Mouse (Mus musculus): ENCODE measurements around the gene Osbpl11. TPM values are rescaled to one million over a fixed set of nuclear protein-coding genes. Genes with fewer than 3 reads are reported as not detected.
A peak's percentile ranks its signal among the peaks of the same experiment; 100 is the strongest.
"Not testable (repeated sequence)": the region's sequence is repeated elsewhere in the genome, so short reads cannot be mapped to it uniquely, and the experiment has no call there.

Gene Osbpl11
- total RNA-seq, 2 experiments from 2014 or later: 17.8 to 20.2 TPM

DNA sequence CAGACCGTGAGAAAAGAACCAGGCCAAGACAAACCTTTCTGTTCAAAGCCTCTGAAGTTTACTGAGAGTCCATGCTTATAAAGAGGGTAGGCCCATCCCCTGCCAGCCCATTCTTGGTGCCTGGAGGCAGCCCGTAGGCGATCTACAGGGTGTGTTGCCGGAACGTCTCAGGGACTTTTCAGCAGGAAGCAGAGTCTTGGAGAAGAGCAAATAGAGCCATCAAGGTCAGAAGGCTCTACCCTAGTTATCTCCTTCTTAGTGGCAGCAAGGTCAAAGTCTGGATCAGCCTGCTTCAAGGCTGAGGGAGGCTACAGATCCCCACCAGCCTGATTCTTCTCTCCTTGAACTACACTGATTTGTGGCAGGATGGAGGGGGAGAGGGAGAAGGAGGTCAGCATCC is 8.0 kb upstream of the Osbpl11 start:
- DNase-seq (ENCODE audit: low spot score in 2 of 2): not testable (repeated sequence)

DNA sequence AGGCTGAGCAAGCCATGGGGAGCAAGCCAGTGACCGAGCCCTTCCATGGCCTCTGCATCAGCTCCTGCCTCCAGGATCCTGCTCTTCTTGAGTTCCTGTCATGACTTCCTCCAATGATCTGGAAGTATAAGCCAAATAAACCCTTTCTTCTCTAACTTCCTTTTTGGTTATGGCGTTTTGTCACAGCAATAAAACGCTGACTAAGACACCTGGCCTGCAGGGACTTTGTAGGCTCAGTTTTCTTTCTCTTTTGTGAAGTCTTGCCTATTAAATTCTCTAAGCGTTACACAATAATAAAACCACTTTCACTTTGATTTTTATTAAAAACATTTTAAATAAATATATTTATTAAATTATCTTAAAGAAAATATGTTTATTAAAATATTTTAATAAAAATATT is 7.1 kb upstream of the Osbpl11 start:
- no peak for DNase-seq (ENCODE audit: low spot score in 2 of 2)

DNA sequence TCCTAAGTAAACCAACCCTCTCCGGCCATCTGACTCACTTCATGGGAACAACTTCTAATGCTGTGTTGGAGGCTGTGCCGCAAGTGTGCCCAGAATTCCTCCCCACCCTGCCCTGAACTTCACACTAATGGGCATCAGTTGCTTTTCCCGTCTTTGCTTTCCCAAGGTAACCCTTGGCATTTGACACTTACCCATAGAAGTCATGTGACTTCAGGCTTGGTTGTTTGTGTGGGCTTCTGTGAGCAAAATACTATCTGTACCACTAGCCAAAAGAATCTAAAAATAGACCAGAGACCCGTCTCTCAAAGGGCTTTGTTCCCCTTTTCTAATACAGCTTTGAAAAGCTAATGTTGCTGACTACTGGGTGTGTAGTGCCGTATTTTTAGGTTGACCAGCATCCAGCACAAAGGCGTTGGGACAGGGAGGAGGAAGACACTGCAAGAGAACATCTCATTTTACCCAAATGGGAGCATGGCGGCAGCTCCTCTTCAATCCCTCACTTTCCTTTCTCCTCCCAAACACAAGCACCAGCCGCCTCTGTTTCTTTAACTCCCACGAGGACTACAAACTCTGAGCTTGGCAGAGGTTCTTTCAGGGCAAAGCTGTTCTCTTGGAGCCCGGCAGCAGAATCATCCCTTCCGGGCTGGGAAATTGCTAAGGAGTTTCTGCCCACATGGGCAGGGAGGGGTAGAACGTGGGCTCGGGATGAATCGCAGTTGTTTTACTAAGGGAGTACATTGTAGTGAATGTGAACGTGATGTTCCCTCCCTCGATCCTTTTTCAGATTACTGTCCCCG is 6.4 kb upstream of the Osbpl11 start:
- DNase-seq (ENCODE audit: low spot score in 2 of 2): no peak

DNA sequence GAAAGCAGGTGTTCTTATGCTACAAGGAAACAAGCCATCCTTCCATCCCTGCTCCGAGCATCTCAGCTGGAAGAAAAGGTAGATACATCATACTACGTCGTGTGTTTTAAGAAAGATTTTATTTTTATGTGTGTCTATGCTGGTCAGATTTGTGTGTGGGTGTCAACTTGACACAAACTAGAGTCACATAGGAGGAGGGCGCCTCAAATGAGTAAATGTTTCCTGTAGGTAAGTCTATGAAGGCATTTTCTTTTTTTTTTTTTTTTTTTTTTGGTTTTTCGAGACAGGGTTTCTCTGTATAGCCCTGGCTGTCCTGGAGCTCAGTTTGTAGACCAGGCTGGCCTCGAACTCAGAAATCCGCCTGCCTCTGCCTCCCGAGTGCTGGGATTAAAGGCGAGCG is 5.6 kb upstream of the Osbpl11 start:
- DNase-seq (ENCODE audit: low spot score in 2 of 2): not testable (repeated sequence)

DNA sequence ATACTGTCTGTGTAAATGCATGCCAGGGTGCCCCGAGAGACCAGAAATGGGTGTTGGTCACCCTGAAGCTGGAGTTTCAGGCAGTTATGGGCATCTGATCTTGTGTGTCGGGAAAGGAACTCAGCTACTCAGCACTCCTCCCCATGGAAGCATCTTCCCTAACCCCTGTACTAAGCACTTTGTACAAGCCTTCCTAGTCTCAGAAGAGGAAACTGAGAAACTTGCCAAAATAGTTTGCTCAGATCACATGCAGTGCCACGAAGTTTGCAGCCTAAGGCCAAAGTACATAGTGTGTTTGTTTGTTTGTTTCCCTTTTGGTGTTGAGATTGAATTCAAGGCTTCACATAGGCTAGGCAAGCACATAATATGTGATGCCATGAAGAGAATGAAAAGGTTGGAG is 5.0 kb upstream of the Osbpl11 start:
- DNase-seq (ENCODE audit: low spot score in 2 of 2): no peak

DNA sequence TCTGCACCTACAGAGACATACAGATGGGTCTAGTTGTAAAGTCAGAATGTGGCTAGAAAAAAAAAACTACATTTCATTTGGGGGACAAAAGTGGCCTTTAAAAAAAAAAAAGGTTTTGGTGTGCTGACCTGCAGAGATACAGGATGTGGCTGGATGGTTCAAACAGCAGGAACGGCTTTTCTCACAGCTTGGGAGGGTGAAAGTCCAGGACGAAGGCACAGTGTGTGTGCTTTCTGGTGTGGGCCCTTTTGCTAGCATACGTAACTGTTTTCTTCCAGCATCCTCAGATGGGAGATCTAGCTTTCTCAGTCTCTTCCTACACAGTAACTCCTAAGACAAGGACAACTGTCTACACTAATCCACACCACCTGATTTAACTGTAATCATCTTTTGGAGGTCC is 4.1 kb upstream of the Osbpl11 start:
- DNase-seq (ENCODE audit: low spot score in 2 of 2): no peak

DNA sequence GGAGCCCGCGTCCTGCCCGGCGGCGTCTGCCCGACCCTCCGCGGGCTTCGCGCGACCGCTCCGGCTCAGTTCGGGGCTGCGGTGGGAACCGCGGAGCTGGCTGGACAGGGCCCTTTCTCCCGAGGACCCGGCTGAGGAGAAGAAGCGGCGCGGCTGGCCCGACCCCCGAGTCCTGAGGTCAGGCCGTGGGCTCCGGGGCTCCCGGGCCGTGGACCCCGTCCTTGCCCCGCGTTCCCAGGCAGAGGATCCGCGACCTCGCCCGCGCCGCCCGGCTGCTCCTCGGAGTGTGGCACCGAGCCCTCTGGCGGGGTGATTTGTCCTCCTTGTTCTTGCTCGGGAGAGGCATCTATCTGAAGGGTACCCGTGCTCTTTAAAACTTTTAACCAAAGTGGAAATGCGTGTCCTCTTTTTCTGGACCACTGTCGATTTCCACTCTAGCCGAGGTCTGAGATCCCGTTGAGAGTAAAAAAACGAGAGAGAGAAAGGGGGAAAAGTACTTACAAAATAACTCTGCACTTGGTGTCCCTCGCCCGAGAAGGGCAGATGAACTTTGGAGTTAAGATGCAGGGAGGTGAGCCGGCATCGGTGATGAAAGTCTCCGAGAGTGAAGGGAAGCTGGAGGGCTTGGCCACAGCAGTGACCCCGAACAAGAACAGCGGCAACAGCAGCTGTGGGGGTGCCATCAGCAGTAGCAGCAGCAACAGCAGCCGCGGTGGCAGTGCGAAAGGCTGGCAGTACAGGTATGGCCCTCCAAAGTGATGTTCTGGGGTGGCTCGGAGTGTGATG is 583 bp downstream of the Osbpl11 start:
- DNase-seq (ENCODE audit: low spot score in 2 of 2): peak; percentile 38 to 39

DNA sequence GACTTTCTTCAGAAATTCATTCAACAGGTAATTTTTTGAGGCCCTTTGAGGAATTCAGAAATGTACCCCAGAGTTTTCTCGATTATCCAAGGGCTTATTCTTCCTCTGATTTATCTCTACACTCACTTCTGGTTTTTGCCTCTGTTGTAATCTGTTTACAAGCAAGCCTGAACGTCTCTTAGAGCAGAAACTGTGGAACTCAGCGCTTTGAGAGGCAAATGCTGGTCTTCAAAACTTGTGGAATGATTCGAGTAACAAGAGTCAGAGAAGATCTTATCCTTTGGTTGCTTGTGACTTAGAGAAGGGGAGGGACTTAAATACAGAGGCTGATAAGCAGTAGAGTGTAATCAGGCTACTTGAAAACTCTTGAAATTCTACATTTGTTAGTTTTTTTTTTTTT is 1.3 kb downstream of the Osbpl11 start:
- DNase-seq (ENCODE audit: low spot score in 2 of 2): no peak

DNA sequence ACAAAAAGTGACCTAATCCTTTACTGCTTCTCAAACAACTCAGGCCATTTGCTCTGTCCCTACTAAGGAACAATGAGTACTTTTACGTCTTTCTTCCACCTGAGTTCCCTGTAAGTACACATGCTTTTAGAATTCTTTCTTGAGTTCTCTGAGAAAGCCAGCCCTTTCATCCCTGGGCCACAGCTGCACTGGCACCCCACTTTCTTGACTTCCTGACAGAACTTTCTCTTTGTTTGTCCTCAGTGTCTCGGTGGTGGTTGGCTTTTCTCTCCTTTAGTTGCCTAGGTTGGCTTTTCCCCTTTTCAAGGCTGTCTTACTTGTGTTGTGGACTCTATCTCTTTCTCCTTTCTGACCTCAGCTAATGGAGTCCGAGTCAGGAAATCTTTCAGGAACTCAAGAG is 3.2 kb downstream of the Osbpl11 start:
- DNase-seq (ENCODE audit: low spot score in 2 of 2): no peak

DNA sequence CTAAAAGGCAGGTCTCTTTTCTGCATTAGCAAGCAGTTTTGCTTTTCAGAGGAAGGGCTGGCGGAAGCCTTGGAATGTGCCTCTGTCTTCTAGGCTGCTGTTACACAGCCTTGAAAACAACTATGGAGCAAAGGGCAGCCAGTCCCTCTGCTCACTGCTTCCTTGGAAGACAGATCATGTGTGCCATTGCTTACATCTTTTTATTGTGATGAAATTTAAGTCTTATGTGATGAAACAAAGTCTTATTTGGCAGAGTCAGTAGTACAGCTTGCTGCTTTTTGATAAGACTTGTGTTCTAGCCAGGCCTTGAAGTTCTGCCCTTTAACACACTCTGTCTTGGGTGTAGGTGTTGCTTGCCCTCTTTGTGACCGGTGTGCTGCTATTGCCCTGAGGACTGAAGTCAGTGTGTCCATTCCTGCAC is 6.8 kb downstream of the Osbpl11 start:
- DNase-seq (ENCODE audit: low spot score in 2 of 2): no peak

DNA sequence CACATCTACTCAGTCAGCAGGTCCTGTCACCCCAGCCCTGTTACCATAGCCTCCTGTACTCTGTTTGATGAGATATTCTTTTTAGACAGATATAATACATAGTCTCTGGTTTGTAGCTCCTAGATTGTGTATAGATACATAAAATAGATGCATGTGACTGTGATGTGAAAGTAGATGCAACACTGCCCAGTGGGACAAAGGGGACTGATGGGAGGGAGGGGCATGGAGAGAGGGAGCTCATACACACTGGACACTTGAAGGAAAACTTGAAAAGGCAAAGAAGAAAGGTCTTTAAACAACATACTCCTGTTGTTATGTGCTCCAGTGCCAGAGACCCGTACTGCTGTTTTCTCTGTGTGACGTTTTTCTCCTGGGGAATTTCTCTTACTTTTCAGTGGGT is 7.4 kb downstream of the Osbpl11 start:
- no peak for DNase-seq (ENCODE audit: low spot score in 2 of 2)

DNA sequence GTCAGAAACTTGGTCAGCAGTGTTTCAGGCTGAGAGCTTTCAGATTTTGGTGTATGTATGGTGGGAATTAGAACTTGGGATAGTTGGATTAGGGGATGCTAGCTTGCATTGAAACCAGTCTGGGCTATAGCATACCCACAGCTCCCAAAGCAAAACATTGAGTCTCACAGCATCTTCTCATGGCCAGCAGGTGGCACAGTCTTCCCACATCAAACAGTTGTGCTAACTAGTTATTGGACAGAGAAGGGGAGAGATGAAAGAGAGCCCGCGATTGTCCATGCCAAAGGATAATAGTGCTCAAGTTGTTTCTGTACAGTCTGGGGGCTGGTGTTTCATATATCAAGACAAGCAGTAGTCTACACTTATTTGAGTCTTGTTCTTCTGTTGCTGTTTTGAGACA is 8.8 kb downstream of the Osbpl11 start:
- DNase-seq (ENCODE audit: low spot score in 2 of 2): no peak

DNA sequence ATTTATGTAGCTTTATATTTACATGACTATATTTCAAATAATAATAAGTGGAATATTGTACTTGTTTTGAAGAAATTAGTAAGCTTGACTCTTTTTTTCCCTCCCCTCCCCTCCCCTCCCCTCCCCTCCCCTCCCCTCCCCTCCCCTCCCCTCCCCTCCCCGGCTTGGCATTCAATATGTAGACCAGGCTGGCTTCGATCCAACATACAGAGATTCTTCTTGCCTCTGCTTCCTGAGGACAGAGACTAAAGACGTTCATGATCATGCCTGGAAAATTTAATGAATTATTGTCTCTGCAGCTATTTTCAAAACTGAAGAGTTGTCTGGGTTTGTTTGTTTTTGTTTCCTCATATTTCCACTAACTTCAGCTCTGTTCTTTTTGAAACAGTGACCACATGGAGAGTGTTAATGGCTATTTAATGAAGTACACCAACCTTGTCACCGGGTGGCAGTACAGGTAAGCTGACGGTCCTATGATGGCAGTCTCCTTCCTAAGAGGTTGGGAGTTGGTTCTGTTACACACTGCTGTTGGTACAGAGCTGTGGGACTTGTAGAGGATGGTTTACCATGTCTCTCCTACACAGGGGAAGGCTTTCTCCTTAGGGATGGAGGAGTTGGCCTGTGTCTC is 10.9 kb downstream of the Osbpl11 start:
- no peak for DNase-seq (ENCODE audit: low spot score in 2 of 2)

DNA sequence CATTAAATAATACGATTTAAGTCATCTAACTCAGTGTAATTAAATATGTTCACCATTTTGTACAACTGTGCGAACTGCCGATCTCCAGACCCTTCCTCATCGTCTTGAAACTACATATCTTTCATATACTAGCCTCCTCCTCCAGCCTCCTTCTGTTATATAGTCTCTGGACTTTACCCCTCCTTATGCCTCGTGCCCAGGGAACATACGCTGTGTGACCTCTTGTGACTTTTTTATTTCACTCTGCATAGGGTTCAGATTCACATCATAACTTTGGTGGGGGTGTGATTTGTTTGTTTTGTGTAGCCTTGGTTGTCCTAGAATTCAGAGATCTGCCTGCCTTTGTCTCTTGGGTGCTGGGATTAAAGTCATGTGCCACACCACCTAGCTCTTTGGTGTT is 11.7 kb downstream of the Osbpl11 start:
- DNase-seq (ENCODE audit: low spot score in 2 of 2): no peak

DNA sequence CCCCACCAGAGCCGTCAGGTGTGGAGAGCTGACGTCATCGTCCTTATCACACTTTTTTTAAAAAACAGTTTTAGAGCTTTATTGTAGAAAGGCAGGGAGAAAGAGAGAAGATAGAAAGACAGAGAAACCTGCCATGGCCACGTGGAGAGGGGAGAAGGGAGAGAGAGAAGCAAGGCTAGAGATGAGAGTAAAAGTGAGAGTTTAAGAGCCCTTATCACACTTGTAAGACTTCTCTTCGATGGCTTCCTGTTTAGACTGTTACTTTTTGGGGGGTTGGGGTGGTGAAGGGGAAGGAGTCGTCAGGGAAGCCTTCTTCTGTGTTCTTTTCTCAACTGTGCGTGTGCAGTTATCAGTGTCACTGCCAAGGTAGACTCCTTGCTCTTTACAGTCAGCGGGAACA is 15.7 kb downstream of the Osbpl11 start:
- no peak for DNase-seq (ENCODE audit: low spot score in 2 of 2)

DNA sequence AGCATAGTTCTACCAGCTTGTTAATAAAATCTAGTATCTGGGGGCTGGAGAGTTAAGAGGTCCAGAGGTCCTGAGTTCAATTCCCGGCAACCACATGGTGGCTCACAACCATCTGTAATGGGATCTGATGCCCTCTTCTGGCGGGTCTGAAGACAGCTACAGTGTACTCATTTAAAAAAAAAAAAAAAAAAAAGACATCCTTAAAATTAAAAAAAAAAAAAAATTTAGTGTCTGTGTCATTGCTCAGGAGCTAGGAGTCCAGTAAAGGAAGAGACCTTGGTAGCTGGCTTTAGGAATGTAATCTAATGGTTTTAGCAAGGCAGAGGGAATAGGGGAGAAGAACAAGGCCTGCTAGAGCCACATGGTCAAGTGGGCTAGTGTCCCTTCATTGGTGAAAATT is 25.9 kb downstream of the Osbpl11 start:
- no peak for DNase-seq (ENCODE audit: low spot score in 2 of 2)

DNA sequence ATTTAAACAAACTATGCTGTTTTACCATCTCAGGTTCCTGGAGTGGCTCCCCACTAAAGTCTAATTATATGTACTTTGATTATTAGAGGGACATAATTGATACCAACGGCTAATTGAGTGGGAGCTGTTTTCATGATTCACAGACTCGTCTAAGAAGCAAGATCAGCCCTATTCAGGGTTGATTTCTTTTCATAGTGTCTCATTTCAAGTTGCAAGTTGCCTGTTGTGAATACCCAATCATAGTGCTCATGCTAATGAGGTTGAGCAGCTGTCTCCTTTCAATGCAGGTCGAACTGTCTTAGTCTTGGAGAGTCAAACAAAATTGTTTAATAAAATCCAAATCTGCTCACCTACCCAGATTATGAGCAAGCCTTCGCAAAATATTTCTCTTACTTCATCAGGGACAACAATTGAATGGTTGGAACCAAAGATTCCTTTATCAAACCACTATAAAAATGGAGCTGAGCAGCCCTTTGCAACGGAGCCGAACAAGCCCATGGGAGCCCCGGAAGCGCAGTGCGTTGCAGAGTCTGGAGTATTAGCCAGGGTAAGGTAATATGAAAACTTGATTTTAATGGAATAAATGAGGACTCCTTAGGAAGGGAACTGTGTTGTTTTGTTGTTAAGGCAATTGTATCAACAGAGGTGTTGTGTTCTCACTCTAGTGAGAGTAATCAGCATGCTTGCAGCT is 31.6 kb downstream of the Osbpl11 start:
- no peak for DNase-seq (ENCODE audit: low spot score in 2 of 2)

DNA sequence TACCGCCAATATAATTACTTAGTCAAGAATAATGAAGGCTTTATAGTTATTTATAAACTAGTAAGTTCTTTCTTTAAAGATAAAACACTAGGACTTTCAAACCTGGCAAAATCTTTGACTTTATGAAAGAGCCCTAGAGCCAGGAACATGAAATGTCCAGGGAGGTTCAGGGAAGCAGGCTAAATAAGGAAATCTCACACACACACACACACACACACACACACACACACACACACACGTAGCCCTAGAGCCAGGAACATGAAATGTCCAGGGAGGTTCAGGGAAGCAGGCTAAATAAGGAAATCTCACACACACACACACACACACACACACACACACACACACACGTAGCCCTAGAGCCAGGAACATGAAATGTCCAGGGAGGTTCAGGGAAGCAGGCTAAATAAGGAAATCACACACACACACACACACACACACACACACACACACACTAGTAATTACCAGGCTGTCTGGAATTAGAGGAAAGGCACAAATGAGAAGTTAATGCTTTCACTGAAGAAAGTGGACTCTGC is 32.7 kb downstream of the Osbpl11 start:
- DNase-seq (ENCODE audit: low spot score in 2 of 2): not testable (repeated sequence)

DNA sequence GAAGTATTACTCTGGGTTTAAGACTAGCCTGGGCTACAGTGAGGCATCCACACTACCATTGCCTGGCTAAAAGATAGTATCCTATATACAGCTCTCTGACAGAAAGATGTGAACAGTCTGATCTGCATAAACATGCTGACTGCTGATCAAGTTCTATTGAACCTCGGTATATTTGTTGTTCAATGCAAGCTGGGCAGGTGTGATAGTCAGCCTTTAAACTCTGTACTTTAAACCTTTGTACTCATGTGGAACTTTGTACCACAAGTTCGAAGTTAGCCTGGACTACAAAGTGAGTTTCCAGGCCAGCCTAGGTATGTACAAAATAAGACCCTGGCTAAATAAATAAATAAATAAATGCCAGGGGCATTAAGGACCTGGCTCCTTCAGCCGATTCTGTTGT is 37.6 kb downstream of the Osbpl11 start:
- no peak for DNase-seq (ENCODE audit: low spot score in 2 of 2)

DNA sequence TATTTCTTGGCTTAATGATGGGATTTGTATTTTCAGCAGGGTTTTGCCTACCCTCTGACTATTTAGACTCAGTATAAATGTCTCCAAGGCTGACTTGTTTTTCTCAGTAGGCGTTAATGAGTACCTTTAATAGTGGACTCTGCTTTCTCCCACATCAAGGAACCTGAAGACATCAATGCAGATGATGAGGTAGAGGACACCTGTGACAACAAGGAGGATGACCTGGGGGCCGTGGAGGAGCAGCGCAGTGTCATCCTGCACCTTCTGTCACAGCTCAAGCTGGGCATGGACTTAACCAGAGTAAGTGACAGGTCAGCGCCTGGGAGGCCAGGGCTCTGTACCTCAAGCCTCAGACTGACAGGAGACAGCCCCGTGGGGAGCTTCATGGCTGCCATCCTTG is 39.5 kb downstream of the Osbpl11 start:
- DNase-seq (ENCODE audit: low spot score in 2 of 2): no peak

DNA sequence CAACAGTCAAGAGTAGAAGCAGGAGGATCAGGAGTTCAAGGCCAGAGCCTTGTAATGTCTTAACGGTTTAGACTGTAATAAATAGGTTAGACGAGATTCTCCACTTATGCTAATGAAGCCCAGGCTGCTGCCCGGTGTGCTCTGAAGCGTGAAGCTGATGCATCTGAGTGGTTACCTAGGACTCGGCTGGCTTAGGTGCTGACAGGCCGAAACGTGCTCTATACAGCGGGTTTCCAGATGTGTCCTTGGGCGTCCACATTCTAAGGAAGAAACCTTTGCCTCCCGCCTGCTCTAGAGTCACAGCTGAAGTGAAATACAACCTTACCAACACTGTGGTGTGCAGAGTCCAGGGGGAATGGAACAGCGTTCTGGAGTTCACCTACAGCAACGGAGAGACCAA is 49.3 kb downstream of the Osbpl11 start:
- no peak for DNase-seq (ENCODE audit: low spot score in 2 of 2)
